Mouse (Mus musculus) left cerebral cortex, postnatal 10 days (tissue): ENCODE results near the gene Map3k9. TPM values are rescaled to one million over a fixed set of nuclear protein-coding genes. Genes with fewer than 3 reads are reported as not detected.

Experiments used
- DNase-seq, 2 experiments: peaks; one replicate each; pipeline ENCODE4 v3.0.0; 2021 to 2022; ENCODE audit warnings: low spot score in 2 of 2, mixed read lengths in 1 of 2; ENCODE audit errors: extremely low spot score in 1 of 2
- intact Hi-C: fragments of 180-260 bp; cut with DNase I; formaldehyde crosslinking; loops from one replicate; pipeline ENCODE4 v1.15.1; 2025
- total RNA-seq, 2 experiments: library from RNA; stranded (reverse); gene quantifications; 2 replicates each; pipeline ENCODE4 v1.2.3; 2021

Map3k9 gene
- total RNA-seq, 2 experiments from 2014 or later = 69.4 to 71.9 TPM

GRCm38 (mm10) chr12:81684096-81684495 is 96.9 kb downstream of the Map3k9 start:
- DNase-seq = no peak

DNA sequence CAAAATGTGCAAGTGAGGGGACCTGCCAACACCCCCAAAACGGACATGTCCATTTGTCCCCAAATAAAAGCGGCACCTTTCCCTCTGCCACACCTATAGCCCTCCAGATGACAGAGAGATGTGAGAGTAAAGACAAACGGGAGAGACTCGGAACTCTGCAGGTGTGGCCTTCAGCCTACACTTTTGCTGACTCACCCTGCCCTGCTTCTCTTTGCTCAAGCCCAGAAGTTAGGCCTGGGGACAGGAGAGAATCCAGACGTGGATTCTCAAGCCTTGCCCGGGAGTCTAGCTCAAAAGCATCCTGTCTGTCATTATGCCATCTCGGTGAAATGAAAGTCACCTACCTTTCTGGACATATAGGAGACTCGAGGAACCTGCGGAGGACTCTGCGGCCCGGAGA is 97.6 kb downstream of the Map3k9 start:
- DNase-seq = no peak
- intact Hi-C loops = loop anchor here (5.0 kb wide), 1 partner anchor 51 kb away; the partner anchor contains the start of gene Ttc9

More at GRCm38 (mm10) chr12:81684096-81684495, 96.9 kb downstream of the Map3k9 start:
- intact Hi-C loops = loop anchor here (5.0 kb wide), 1 partner anchor 52 kb away; the partner anchor contains the start of gene Ttc9

DNA sequence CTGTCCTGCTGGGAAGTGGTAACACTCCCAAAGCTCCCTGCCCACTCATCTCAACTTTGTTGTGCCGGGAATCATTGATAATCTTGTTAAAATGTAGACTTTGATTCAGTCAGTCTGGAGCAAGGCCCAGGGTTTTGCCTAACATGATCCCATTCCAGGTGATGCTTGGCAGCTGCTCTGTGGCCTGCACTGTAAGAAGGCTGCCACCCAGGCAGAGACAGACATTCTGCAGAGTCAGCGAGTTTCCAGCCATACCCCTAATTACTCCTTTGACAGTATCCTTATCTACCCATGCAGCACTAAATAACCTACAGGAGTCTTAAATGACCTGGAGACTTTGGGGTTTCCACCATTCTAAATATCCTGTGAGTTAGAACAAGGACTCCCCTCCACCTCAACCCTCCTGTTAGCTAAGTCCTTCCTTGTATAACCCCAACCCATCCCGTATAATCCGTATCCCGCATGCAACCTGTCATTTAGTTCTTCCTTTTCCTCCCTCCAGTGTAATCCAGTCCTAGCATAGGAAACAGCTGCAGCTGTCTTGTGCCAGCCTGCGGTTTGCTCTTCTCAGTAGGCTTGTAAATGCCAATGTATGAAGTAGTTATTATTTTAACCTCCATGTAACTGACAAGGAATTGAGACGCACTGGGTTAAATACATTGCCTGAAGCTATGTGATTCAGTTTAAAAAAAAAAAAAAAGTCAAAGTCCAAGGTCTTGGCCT is 101.0 kb downstream of the Map3k9 start:
- no peak for DNase-seq
- intact Hi-C loops = loop anchor here (5.0 kb wide), 1 partner anchor 48 kb away; the partner anchor contains the start of gene Ttc9

DNA sequence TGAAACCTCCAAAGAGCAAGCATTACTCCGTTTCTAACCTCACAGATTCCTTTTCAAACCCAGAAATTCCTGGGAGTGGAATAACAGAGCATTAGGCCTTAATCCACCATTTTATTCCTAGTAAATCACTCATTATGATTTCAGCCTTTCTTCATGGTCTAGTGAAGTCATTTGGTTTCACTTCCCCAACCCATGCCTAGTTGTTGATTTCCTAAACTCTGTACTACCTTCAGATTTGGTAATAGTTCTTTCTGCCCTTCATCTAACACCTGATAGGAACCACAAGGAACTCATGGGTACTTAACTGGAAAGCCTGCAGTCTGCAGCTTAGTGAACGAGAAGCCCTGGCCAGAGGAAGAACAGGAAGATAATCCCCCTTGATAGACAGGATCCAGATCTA is 105.4 kb downstream of the Map3k9 start:
- intact Hi-C loops = no loop called here

More for the DNA sequence above, 105.4 kb downstream of the Map3k9 start:
- DNase-seq = no peak

Other genes starting within 250 kb of the Map3k9 start
- 10 to 100 TPM; 36.1 to 39.1 TPM for gene Gm20498, start 248.3 kb downstream of the Map3k9 start, total RNA-seq
- 10 to 100 TPM; 17.9 to 21.9 TPM for gene Synj2bp, start 248.3 kb downstream of the Map3k9 start, total RNA-seq
- gene Adam21, start 212.7 kb downstream of the Map3k9 start, total RNA-seq = under 1 TPM; 0.30 TPM
- 10 to 100 TPM; 22.1 to 24.9 TPM for gene Med6, start 186.2 kb downstream of the Map3k9 start, total RNA-seq
- 10 to 100 TPM; 76.7 to 78.7 TPM for gene Ttc9, start 149.9 kb downstream of the Map3k9 start, total RNA-seq
- gene Pcnx, start 78.8 kb upstream of the Map3k9 start, total RNA-seq = 100 to 1,000 TPM; 107 to 115 TPM